ENCODE assay signal across 19 mouse cellular contexts in genomic region chr4:150311431-150311830, GRCm38 (mm10). TPM values are rescaled to one million over a fixed set of nuclear protein-coding genes. Genes with fewer than 3 reads are reported as not detected.
DNase-seq lines count a peak whose midpoint lies in the region; ATAC-seq and TF ChIP-seq lines count a peak whose summit lies in the region.
"Had no signal": no experiment of that assay in that cellular context is flagged by ENCODE, and none has a peak within 500 bp of the region (broad histone marks: within the 10 kb centered on the region; RNA-seq: fewer than 3 reads in every experiment).

No protein-coding gene starts in this region.

- ATAC-seq in lung, embryonic 15.5 days (ENCODE audit: borderline replicate concordance, extremely low read depth, low FRiP score, low TSS enrichment): no peak
- ATAC-seq in heart, embryonic 14.5 days (ENCODE audit: insufficient number of reproducible peaks, insufficient read depth, low FRiP score, low read depth): no peak
- ATAC-seq in hindbrain, embryonic 16.5 days: no peak
- ATAC-seq: forebrain, embryonic 13.5 days; liver, postnatal 0 days had no signal

- intact Hi-C loops in heart, postnatal 25 days (cut with DNase I): no loop called here

- H3K9ac ChIP-seq in lung, embryonic 15.5 days: no peak overlapping the region
- H3K9ac ChIP-seq in heart, embryonic 14.5 days (ENCODE audit: low read length): peak overlapping the region; percentile 32; the same call in 1 of the 2 replicates
- H3K9ac ChIP-seq in hindbrain, embryonic 16.5 days (ENCODE audit: low read depth, low read length): no peak overlapping the region
- H3K9ac ChIP-seq: forebrain, embryonic 13.5 days; hindbrain, embryonic 12.5 days; limb, embryonic 15.5 days; liver, postnatal 0 days had no signal

- H3K4me3 ChIP-seq in lung, embryonic 15.5 days: no peak overlapping the region
- no peak overlapping the region for H3K4me3 ChIP-seq in lung, adult 2 months (replicated peaks; ENCODE audit: extremely low read depth, low read depth, low read length)
- H3K4me3 ChIP-seq in heart, embryonic 14.5 days (ENCODE audit: control insufficient read depth in 1 of 2, insufficient read depth in 1 of 2, low read depth in 1 of 2, low read length in 2 of 2): no peak overlapping the region
- H3K4me3 ChIP-seq in hindbrain, embryonic 16.5 days (ENCODE audit: low read length): no peak overlapping the region
- H3K4me3 ChIP-seq: forebrain, embryonic 13.5 days; hindbrain, embryonic 12.5 days; limb, embryonic 15.5 days had no signal

- TF ChIP-seq POLR2A in lung, adult 2 months (IDR thresholded peaks at IDR 0.05; ENCODE audit: borderline replicate concordance, extremely low read depth, low read depth, low read length): no peak

- no peaks in the 10 kb centered on the region for H3K36me3 ChIP-seq in lung, embryonic 15.5 days
- no peaks in the 10 kb centered on the region for H3K36me3 ChIP-seq in heart, embryonic 14.5 days (ENCODE audit: control insufficient read depth, insufficient read depth, low read length)
- H3K36me3 ChIP-seq in hindbrain, embryonic 16.5 days (ENCODE audit: control insufficient read depth, insufficient read depth, low read length): no peaks in the 10 kb centered on the region
- H3K36me3 ChIP-seq: hindbrain, embryonic 12.5 days; limb, embryonic 15.5 days had no signal

- 56% methylated on average over 2 of the region's 2 CpGs for WGBS in lung, embryonic 15.5 days
- WGBS in lung, adult 2 months: 45% methylated on average over 2 of the region's 2 CpGs
- WGBS in heart, embryonic 14.5 days: 25% methylated on average over 2 of the region's 2 CpGs
- 86% methylated on average over 2 of the region's 2 CpGs for WGBS in hindbrain, embryonic 16.5 days

- peak overlapping the region; percentile 29; the same call in 1 of the 2 replicates for H3K27ac ChIP-seq in lung, embryonic 15.5 days
- peak overlapping the region; percentile 88 to 89 for H3K27ac ChIP-seq in heart, embryonic 14.5 days (replicated peaks in 1 of 2; ENCODE audit: control insufficient read depth in 1 of 2, insufficient read depth in 1 of 2, low read depth in 2 of 2, low read length in 2 of 2)
- H3K27ac ChIP-seq in hindbrain, embryonic 16.5 days (ENCODE audit: low read depth, low read length): no peak overlapping the region
- H3K27ac ChIP-seq: forebrain, embryonic 13.5 days; hindbrain, embryonic 12.5 days; limb, embryonic 15.5 days had no signal

- peaks cover 36% of the 10 kb centered on the region for H3K4me1 ChIP-seq in lung, embryonic 15.5 days
- H3K4me1 ChIP-seq in lung, adult 2 months (ENCODE audit: control insufficient read depth, insufficient read depth, low read length): peaks cover 8% of the 10 kb centered on the region
- peaks cover 21 to 64% of the 10 kb centered on the region in 2 experiments for H3K4me1 ChIP-seq in heart, embryonic 14.5 days (ENCODE audit: control insufficient read depth in 2 of 2, insufficient read depth in 2 of 2, low read length in 2 of 2)
- H3K4me1 ChIP-seq in hindbrain, embryonic 16.5 days (ENCODE audit: control insufficient read depth, insufficient read depth, low read depth, low read length): peaks cover 17% of the 10 kb centered on the region

- no peak overlapping the region for H3K4me2 ChIP-seq in lung, embryonic 15.5 days
- peak overlapping the region; percentile 37 for H3K4me2 ChIP-seq in heart, embryonic 14.5 days (ENCODE audit: low read length)
- H3K4me2 ChIP-seq in hindbrain, embryonic 16.5 days (ENCODE audit: low read length): no peak overlapping the region
- H3K4me2 ChIP-seq: forebrain, embryonic 13.5 days; hindbrain, embryonic 12.5 days; limb, embryonic 15.5 days had no signal

- H3K9me3 ChIP-seq in lung, embryonic 15.5 days: no peaks in the 10 kb centered on the region
- H3K9me3 ChIP-seq in heart, embryonic 14.5 days (ENCODE audit: control insufficient read depth, low read length): no peaks in the 10 kb centered on the region
- H3K9me3 ChIP-seq in hindbrain, embryonic 16.5 days (ENCODE audit: control insufficient read depth, low read length): no peaks in the 10 kb centered on the region
- H3K9me3 ChIP-seq: forebrain, embryonic 13.5 days; hindbrain, embryonic 12.5 days; limb, embryonic 15.5 days had no signal

- peak; percentile 74 for DNase-seq in heart, adult 11 months
- DNase-seq in heart, postnatal 25 days (ENCODE audit: low spot score): no peak
- DNase-seq in lung, adult 2 months: no peak
- peak; percentile 28 for DNase-seq in adrenal gland, postnatal 14 days
- DNase-seq in right cerebral cortex, adult 18-20 months: no peak
- DNase-seq: B cell, adult 2 months; cerebellum, adult 18-20 months; cerebellum, postnatal 36 days; kidney, adult 11 months; kidney, postnatal 14 days; liver, postnatal 0 days; right cerebral cortex, postnatal 14 days; thymus, postnatal 25 days had no signal

- H3K27me3 ChIP-seq in lung, embryonic 15.5 days: no peaks in the 10 kb centered on the region
- H3K27me3 ChIP-seq in heart, embryonic 14.5 days (ENCODE audit: control insufficient read depth, insufficient read depth, low read length): no peaks in the 10 kb centered on the region
- H3K27me3 ChIP-seq in hindbrain, embryonic 16.5 days (replicated peaks; ENCODE audit: control insufficient read depth, insufficient read depth, low read length): no peaks in the 10 kb centered on the region
- H3K27me3 ChIP-seq: forebrain, embryonic 13.5 days; hindbrain, embryonic 12.5 days; limb, embryonic 15.5 days had no signal

- no peak for TF ChIP-seq CTCF in lung, adult 2 months (IDR thresholded peaks at IDR 0.05; ENCODE audit: insufficient read depth, low read length)

RNA-seq across cellular contexts. Expression of gene Rere, which starts 30.0 kb away (rescaled TPM):
- total RNA-seq in heart, postnatal 25 days (2021): 10 to 100 TPM; 37.8 to 51.5 TPM
- polyA plus RNA-seq in lung, embryonic 15.5 days (2015; fragmentation: Nextera tagmentation; extraction: Ambion mirVana): 25.8 and 31.9 TPM in 2 replicates
- 36.0 and 42.0 TPM in 2 replicates for polyA plus RNA-seq in lung, adult 2 months (2012; rRNA removed)
- 108 and 131 TPM in 2 replicates for total RNA-seq in adrenal gland, postnatal 14 days (2021)
- polyA plus RNA-seq in heart, embryonic 14.5 days (2014; fragmentation: Nextera tagmentation; extraction: Ambion mirVana): 25.9 and 28.5 TPM in 2 replicates
- 25.4 and 27.2 TPM in 2 replicates for polyA plus RNA-seq in hindbrain, embryonic 16.5 days (2015; fragmentation: Nextera tagmentation; extraction: Ambion mirVana)

Comparison
In these comparisons a context has a peak if more than half of its experiments do, and no peak if none do; other contexts are left out.
1. DNase-seq: peak in heart, adult 11 months (single experiment) and adrenal gland, postnatal 14 days (single experiment); none in heart, postnatal 25 days (single experiment), lung, adult 2 months (single experiment) and right cerebral cortex, adult 18-20 months (single experiment).